Mouse (Mus musculus): ENCODE measurements around the gene Snrnp25.

DNA sequence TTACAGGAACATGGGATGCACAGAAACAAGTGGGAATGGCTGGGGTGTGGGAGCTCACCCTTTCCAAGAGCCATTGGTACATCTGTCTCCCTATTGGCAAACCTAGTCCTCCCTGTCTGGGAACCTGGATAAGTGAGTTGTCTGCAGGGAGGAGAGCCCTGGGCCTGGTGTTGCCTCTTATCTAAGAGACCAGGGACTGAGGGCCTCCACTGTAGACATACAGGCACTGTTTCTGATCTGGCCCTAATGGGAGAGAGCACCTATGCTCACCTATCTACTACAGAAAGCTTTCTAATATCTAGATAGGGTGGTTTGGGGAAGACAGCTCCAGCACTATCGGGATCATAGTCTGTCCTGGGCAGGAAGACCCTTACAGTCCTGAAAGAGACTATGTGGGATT, 50.9 kb downstream of the Snrnp25 start:
- no peak for TF ChIP-seq CTCF (IDR thresholded peaks at IDR 0.05; ENCODE audit: low read depth)
- no peak for TF ChIP-seq EP300 (optimal IDR thresholded peaks at IDR 0.05)
